Mouse (Mus musculus) forebrain, embryonic 11.5 days (tissue): ENCODE measurements around the gene Thbs1. TPM values are rescaled to one million over a fixed set of nuclear protein-coding genes. Genes with fewer than 3 reads are reported as not detected.
A peak's percentile ranks its signal among the peaks of the same experiment; 100 is the strongest.

ENCODE experiments used
- ATAC-seq: fragments of 200-750 bp; cut with Nextera tagmentation; replicated peaks from 2 replicates; pipeline ENCODE4 v1.8.0; 2017; ENCODE audit warnings: moderate TSS enrichment; ENCODE audit not compliant: low FRiP score
- DNase-seq: peaks from one replicate; pipeline ENCODE4 v3.0.0-alpha.2; 2017; ENCODE audit warnings: low spot score
- H3K27ac ChIP-seq: fragments of 300-500 bp; sonication (generic); 2 replicates; pipeline ENCODE4 v1.5.1; 2014; ENCODE audit warnings: low read depth, low read length
- H3K27me3 ChIP-seq: fragments of 300-500 bp; sonication (generic); 2 replicates; pipeline ENCODE4 v1.6.1; 2014; ENCODE audit warnings: mild to moderate bottlenecking, low read length, mixed read lengths; ENCODE audit not compliant: control insufficient read depth, insufficient read depth
- H3K36me3 ChIP-seq: fragments of 300-500 bp; sonication (generic); 2 replicates; pipeline ENCODE4 v1.6.1; 2014; ENCODE audit warnings: mild to moderate bottlenecking, low read length, moderate library complexity, mixed read lengths; ENCODE audit not compliant: control insufficient read depth, insufficient read depth
- H3K4me1 ChIP-seq: fragments of 300-500 bp; sonication (generic); replicated peaks from 2 replicates; pipeline ENCODE4 v1.6.1; 2014; ENCODE audit warnings: low read length, mixed read lengths; ENCODE audit not compliant: control insufficient read depth, insufficient read depth
- H3K4me2 ChIP-seq: fragments of 300-500 bp; sonication (generic); 2 replicates; pipeline ENCODE4 v1.6.1; 2014; ENCODE audit warnings: low read depth, mild to moderate bottlenecking, low read length, moderate library complexity, mixed read lengths; ENCODE audit not compliant: severe bottlenecking
- H3K4me3 ChIP-seq: fragments of 300-500 bp; sonication (generic); 2 replicates; pipeline ENCODE4 v1.5.1; 2014; ENCODE audit warnings: low read depth, low read length
- H3K9ac ChIP-seq: fragments of 300-500 bp; sonication (generic); 2 replicates; pipeline ENCODE4 v1.6.1; 2014; ENCODE audit warnings: low read length
- H3K9me3 ChIP-seq: fragments of 300-500 bp; sonication (generic); 2 replicates; pipeline ENCODE4 v1.6.1; 2016; ENCODE audit warnings: low read length, mixed read lengths; ENCODE audit not compliant: control insufficient read depth
- WGBS: fragments of 180-500 bp; shearing (Covaris S2); extraction: QIAGEN DNeasy Blood & Tissue Kit; methylation state at CpG from one replicate; pipeline ENCODE4 v1.1.7; 2014; 5-methylcytosine and 5-hydroxymethylcytosine counted together
- polyA plus RNA-seq: library from polyadenylated mRNA; unstranded; fragments of >200 nt; fragmentation: Nextera tagmentation; extraction: Ambion mirVana; gene quantifications from 2 replicates; pipeline ENCODE4 v1.2.1, GENCODE M21; 2014

The Thbs1 gene
- polyA plus RNA-seq, 1 experiment from 2014 or later, result 63.4 TPM

DNA sequence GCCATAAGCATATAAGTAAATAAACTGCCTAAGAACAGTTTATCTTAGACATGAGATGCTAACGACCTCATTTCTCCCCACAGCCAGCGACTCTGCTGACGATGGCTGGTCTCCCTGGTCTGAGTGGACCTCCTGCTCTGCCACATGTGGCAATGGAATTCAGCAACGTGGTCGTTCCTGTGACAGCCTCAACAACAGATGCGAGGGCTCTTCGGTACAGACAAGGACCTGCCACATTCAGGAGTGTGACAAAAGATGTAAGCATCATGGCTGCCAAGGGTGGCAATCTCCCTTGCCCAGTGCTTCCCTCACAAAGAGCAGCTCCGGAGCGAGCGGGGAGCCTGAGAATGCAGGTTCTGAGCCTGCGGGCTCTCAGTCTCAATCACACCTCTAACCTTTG lies 5.7 kb downstream of the Thbs1 start:
- 81% methylated on average over 11 of the region's 11 CpGs for WGBS
- H3K4me3 ChIP-seq, result no peak overlapping the region
- DNase-seq (peak; percentile 31), ATAC-seq (no peak)
- H3K4me1 ChIP-seq, result peaks cover 4% of the 10 kb centered on the region; the same call in 1 of the 2 replicates
- no peak overlapping the region for H3K9ac ChIP-seq
- H3K27ac ChIP-seq, result no peak overlapping the region
- H3K36me3 ChIP-seq, result peaks cover 2% of the 10 kb centered on the region; the same call in 1 of the 2 replicates
- H3K9me3 ChIP-seq, result no peaks in the 10 kb centered on the region
- H3K27me3 ChIP-seq, result no peaks in the 10 kb centered on the region
- no peak overlapping the region for H3K4me2 ChIP-seq

DNA sequence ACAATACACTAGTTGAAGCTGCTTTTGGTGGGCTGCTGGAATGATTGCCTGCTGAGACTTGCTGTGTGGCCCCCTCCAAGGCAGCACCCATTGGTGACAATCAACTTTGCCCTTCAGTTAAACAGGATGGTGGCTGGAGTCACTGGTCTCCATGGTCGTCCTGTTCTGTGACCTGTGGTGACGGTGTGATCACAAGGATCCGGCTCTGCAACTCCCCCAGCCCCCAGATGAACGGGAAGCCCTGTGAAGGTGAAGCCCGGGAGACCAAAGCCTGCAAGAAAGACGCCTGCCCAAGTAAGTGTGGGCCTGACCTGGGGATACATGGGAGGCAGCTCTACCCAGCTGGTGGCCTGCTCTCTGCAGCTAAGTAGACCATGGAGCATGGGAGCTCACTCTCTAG lies 6.4 kb downstream of the Thbs1 start:
- DNase-seq, result no peak
- no peak for ATAC-seq

DNA sequence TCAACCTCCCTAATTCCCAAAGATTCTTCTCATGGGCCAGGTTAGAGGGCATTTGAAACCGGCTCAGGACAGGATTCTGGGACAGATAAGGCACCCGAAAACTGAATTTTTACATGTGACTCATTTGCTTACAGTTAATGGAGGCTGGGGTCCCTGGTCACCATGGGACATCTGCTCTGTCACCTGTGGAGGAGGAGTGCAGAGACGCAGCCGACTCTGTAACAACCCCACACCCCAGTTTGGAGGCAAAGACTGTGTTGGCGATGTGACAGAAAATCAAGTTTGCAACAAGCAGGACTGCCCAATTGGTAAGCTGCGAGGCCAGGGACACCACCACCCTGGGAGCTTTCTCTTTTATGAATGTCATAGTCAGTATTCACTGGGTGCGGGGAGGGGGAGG lies 6.8 kb downstream of the Thbs1 start:
- DNase-seq, result no peak
- no peak overlapping the region for H3K4me3 ChIP-seq
- H3K4me2 ChIP-seq, result no peak overlapping the region
- H3K27ac ChIP-seq, result no peak overlapping the region
- no peak for ATAC-seq
- H3K36me3 ChIP-seq, result peaks cover 5% of the 10 kb centered on the region; the same call in 1 of the 2 replicates
- H3K9me3 ChIP-seq, result no peaks in the 10 kb centered on the region
- 92% methylated on average over 7 of the region's 7 CpGs for WGBS
- H3K27me3 ChIP-seq, result no peaks in the 10 kb centered on the region
- H3K4me1 ChIP-seq, result peaks cover 4% of the 10 kb centered on the region; the same call in 1 of the 2 replicates
- H3K9ac ChIP-seq, result no peak overlapping the region

More for the DNA sequence above, 6.4 kb downstream of the Thbs1 start:
- no peaks in the 10 kb centered on the region for H3K27me3 ChIP-seq
- H3K27ac ChIP-seq, result no peak overlapping the region
- peaks cover 2% of the 10 kb centered on the region; the same call in 1 of the 2 replicates for H3K36me3 ChIP-seq
- no peaks in the 10 kb centered on the region for H3K9me3 ChIP-seq
- no peak overlapping the region for H3K9ac ChIP-seq
- H3K4me1 ChIP-seq, result peaks cover 4% of the 10 kb centered on the region; the same call in 1 of the 2 replicates
- no peak overlapping the region for H3K4me2 ChIP-seq
- H3K4me3 ChIP-seq, result no peak overlapping the region
- WGBS, result 75% methylated on average over 6 of the region's 6 CpGs

DNA sequence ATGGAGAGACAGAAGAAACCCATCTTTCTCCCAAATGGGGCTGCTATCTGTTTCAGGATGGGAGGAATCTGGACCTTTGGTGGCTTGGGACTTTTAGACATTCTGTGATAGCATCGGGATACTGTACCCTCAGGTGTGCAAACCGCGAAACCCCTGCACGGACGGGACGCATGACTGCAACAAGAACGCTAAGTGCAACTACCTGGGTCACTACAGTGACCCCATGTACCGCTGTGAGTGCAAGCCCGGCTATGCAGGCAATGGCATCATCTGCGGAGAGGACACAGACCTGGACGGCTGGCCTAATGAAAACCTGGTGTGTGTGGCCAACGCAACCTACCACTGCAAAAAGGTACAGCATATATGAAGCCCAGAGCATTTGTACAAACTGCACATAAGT lies 8.0 kb downstream of the Thbs1 start:
- ATAC-seq, result no peak

DNA sequence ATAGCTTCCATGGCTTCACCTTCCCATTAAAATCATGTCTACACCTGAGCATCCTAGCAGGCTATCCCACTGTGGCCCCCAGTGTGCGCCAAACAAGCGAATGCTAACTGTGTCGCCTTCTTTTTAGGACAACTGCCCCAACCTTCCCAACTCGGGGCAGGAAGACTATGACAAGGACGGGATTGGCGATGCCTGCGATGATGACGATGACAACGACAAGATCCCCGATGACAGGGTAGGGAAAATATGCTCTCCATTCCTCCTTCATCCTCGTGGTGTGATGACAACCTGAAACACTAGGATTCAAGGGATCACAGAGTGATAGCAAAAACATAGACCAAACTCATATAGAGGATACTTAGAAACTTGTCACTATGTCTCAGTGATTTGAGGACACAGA lies 8.4 kb downstream of the Thbs1 start:
- Histone ChIP-seq H3K9ac (no peak overlapping the region), H3K27ac (no peak overlapping the region), H3K9me3 (no peaks in the 10 kb centered on the region), H3K27me3 (no peaks in the 10 kb centered on the region), H3K4me2 (no peak overlapping the region), H3K4me1 (no peaks in the 10 kb centered on the region), H3K36me3 (peaks cover 6% of the 10 kb centered on the region; the same call in 1 of the 2 replicates), H3K4me3 (no peak overlapping the region)
- DNase-seq (no peak), ATAC-seq (no peak)
- 93% methylated on average over 11 of the region's 11 CpGs for WGBS

More for the DNA sequence above, 8.0 kb downstream of the Thbs1 start:
- Histone ChIP-seq H3K4me1 (no peaks in the 10 kb centered on the region; the same call in 1 of the 2 replicates), H3K27ac (no peak overlapping the region), H3K27me3 (no peaks in the 10 kb centered on the region), H3K4me3 (no peak overlapping the region), H3K9ac (no peak overlapping the region), H3K4me2 (no peak overlapping the region), H3K36me3 (peaks cover 6% of the 10 kb centered on the region; the same call in 1 of the 2 replicates), H3K9me3 (no peaks in the 10 kb centered on the region)
- DNase-seq, result no peak
- WGBS, result 95% methylated on average over 12 of the region's 12 CpGs

DNA sequence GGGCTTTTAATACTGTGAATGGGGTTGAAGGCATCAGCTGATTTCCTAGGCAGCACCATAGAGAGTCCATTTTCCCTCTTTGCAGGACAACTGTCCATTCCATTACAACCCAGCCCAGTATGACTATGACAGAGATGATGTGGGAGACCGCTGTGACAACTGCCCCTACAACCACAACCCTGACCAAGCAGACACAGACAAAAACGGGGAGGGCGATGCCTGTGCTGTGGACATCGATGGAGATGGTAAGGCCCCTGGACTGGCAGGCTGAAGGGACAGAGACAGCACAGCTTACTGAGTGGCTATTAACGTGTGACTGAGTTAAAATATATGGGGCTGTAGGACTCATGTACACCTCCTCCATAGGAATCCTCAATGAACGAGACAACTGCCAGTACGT lies 9.1 kb downstream of the Thbs1 start:
- H3K4me1 ChIP-seq, result no peaks in the 10 kb centered on the region
- ATAC-seq (no peak), DNase-seq (no peak)
- H3K27ac ChIP-seq, result no peak overlapping the region
- WGBS, result 98% methylated on average over 7 of the region's 7 CpGs
- H3K9ac ChIP-seq, result no peak overlapping the region
- no peaks in the 10 kb centered on the region for H3K9me3 ChIP-seq
- no peak overlapping the region for H3K4me2 ChIP-seq
- H3K36me3 ChIP-seq, result peaks cover 6% of the 10 kb centered on the region; the same call in 1 of the 2 replicates
- H3K27me3 ChIP-seq, result no peaks in the 10 kb centered on the region
- no peak overlapping the region for H3K4me3 ChIP-seq

DNA sequence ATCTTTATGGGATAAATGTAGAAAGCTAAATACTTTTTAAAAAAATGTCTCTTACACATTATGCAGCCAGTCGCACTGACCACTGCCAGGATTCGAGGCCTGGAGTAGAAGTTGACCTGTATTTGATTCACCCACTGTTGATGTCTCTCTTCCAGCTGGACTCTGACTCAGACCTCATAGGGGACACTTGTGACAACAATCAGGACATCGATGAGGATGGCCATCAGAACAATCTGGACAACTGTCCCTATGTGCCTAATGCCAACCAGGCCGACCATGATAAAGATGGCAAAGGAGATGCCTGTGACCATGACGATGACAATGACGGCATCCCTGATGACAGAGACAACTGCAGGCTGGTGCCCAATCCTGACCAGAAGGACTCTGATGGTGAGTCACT lies 10.6 kb downstream of the Thbs1 start:
- Histone ChIP-seq H3K36me3 (peaks cover 6% of the 10 kb centered on the region; the same call in 1 of the 2 replicates), H3K4me3 (no peak overlapping the region), H3K9ac (no peak overlapping the region), H3K27ac (no peak overlapping the region), H3K9me3 (no peaks in the 10 kb centered on the region), H3K4me1 (peaks cover 2% of the 10 kb centered on the region; the same call in 1 of the 2 replicates), H3K27me3 (no peaks in the 10 kb centered on the region), H3K4me2 (no peak overlapping the region)
- WGBS, result 93% methylated on average over 6 of the region's 6 CpGs
- DNase-seq, result no peak
- ATAC-seq, result no peak

DNA sequence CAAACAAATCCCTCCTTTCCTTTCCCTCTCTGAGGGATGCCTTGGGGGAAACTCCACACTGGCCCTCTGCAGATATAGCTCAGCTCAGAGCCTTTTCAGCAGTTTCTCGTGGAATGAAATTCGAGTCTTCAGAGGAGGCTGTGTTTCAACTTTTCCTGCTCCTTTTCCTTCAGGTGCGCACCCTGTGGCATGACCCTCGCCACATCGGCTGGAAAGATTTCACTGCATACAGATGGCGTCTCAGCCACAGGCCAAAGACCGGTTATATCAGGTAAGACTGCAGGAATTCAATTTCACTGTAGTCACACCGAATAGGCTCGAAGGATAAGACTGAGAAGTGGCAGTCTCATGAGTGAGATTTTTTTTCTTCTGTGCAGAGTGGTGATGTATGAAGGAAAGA lies 12.1 kb downstream of the Thbs1 start:
- WGBS, result 92% methylated on average over 9 of the region's 9 CpGs
- H3K36me3 ChIP-seq, result peaks cover 6% of the 10 kb centered on the region; the same call in 1 of the 2 replicates
- H3K4me3 ChIP-seq, result no peak overlapping the region

DNA sequence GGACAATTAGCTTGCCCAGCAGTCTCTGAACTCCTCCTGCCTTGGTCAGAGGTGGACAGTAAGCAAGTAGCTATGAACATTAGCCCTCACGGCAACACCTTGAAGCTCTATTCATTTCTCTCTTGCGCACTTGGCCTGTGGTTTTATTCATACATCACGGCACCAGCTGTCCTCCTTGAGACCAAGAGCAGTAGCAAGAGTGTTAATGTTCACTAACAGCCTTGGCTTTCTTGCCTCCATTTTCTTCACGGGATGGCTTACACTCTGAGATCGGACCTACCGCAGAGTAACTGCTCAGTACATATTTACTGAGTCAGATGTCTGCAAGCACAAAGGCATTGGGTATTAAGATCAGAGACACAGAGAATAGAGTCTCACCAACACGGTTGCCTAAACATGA lies 12.8 kb downstream of the Thbs1 start:
- DNase-seq (no peak), ATAC-seq (no peak)
- no peaks in the 10 kb centered on the region for H3K9me3 ChIP-seq
- no peak overlapping the region for H3K27ac ChIP-seq
- no peak overlapping the region for H3K4me3 ChIP-seq
- H3K36me3 ChIP-seq, result peaks cover 6% of the 10 kb centered on the region; the same call in 1 of the 2 replicates
- H3K4me2 ChIP-seq, result no peak overlapping the region
- WGBS, result 85% methylated on average over 7 of the region's 7 CpGs
- H3K27me3 ChIP-seq, result no peaks in the 10 kb centered on the region
- no peak overlapping the region for H3K9ac ChIP-seq
- peaks cover 6% of the 10 kb centered on the region; the same call in 1 of the 2 replicates for H3K4me1 ChIP-seq

More for the DNA sequence above, 12.1 kb downstream of the Thbs1 start:
- Histone ChIP-seq H3K27me3 (no peaks in the 10 kb centered on the region), H3K9me3 (no peaks in the 10 kb centered on the region), H3K4me1 (peaks cover 3% of the 10 kb centered on the region; the same call in 1 of the 2 replicates), H3K27ac (no peak overlapping the region), H3K4me2 (no peak overlapping the region), H3K9ac (no peak overlapping the region)
- ATAC-seq (no peak), DNase-seq (no peak)
